In genomic region chr9:115488913-115489809, GRCm38 (mm10) we compare ENCODE assay signal across 21 mouse cellular contexts.
DNase-seq lines count a peak whose midpoint lies in the region; ATAC-seq and TF ChIP-seq lines count a peak whose summit lies in the region.
"Had no signal": no experiment of that assay in that cellular context is flagged by ENCODE, and none has a peak within 500 bp of the region (broad histone marks: within the 10 kb centered on the region; RNA-seq: fewer than 3 reads in every experiment).

No protein-coding gene starts in this region.

- TF ChIP-seq CTCF in cerebellum, adult 2 months (IDR thresholded peaks at IDR 0.05; ENCODE audit: borderline replicate concordance, insufficient read depth, low read depth, low read length), result no peak

- peaks cover 7% of the 10 kb centered on the region; the same call in 1 of the 2 replicates for H3K27me3 ChIP-seq in kidney, embryonic 16.5 days (ENCODE audit: insufficient read depth, low read length)
- no peaks in the 10 kb centered on the region for H3K27me3 ChIP-seq in cerebellum, adult 2 months (ENCODE audit: control insufficient read depth, insufficient read depth, low read length)
- H3K27me3 ChIP-seq: limb, embryonic 13.5 days; midbrain, embryonic 12.5 days had no signal

- no peaks in the 10 kb centered on the region for H3K9me3 ChIP-seq in kidney, embryonic 16.5 days (ENCODE audit: low read length)
- H3K9me3 ChIP-seq: heart, embryonic 15.5 days; hindbrain, embryonic 10.5 days; limb, embryonic 13.5 days; midbrain, embryonic 12.5 days had no signal

- 67% methylated on average over 9 of the region's 9 CpGs for WGBS in kidney, embryonic 16.5 days
- WGBS in cerebellum, adult 2 months, result 71% methylated on average over 9 of the region's 9 CpGs

- no peak overlapping the region for H3K4me3 ChIP-seq in kidney, embryonic 16.5 days (ENCODE audit: low read length)
- no peak overlapping the region for H3K4me3 ChIP-seq in cerebellum, adult 2 months (replicated peaks; ENCODE audit: insufficient read depth, low read depth, low read length)
- H3K4me3 ChIP-seq: gastrocnemius, adult 2 months; heart, embryonic 15.5 days; hindbrain, embryonic 10.5 days; limb, embryonic 13.5 days; midbrain, embryonic 12.5 days; myocyte had no signal

- no peak overlapping the region for H3K4me2 ChIP-seq in kidney, embryonic 16.5 days (replicated peaks; ENCODE audit: low read depth, low read length)
- H3K4me2 ChIP-seq: heart, embryonic 15.5 days; limb, embryonic 13.5 days; midbrain, embryonic 12.5 days had no signal

- DNase-seq in kidney, postnatal 10 days, result no peak
- peak; percentile 21 for DNase-seq in thymus, postnatal 14 days
- no peak for DNase-seq in thymus, postnatal 10 days (ENCODE audit: low spot score in 2 of 2)
- DNase-seq in naive thymus-derived CD4-positive, alpha-beta T cell, adult 2 months (ENCODE audit: low read depth), result peak; percentile 52
- no peak for DNase-seq in frontal cortex, postnatal 10 days (ENCODE audit: low spot score in 2 of 2)
- DNase-seq in cerebellum, adult 2 months, result no peak
- DNase-seq: adrenal gland, adult 8-10 months; cerebellum, adult 11 months; cerebellum, postnatal 25 days; gastrocnemius, adult 2 months; kidney, postnatal 36 days; layer of hippocampus, adult 9-11 months; right cerebral cortex, adult 18-20 months had no signal

- no peaks in the 10 kb centered on the region for H3K36me3 ChIP-seq in kidney, embryonic 16.5 days (ENCODE audit: insufficient read depth, low read length)
- H3K36me3 ChIP-seq: heart, embryonic 15.5 days; hindbrain, embryonic 10.5 days; limb, embryonic 13.5 days; midbrain, embryonic 12.5 days had no signal

- TF ChIP-seq POLR2A in cerebellum, adult 2 months (IDR thresholded peaks at IDR 0.05; ENCODE audit: borderline replicate concordance, insufficient read depth, low read length), result no peak

- H3K27ac ChIP-seq in kidney, embryonic 16.5 days (ENCODE audit: low read length), result no peak overlapping the region
- no peak overlapping the region for H3K27ac ChIP-seq in cerebellum, adult 2 months (ENCODE audit: insufficient read depth, low read length)
- H3K27ac ChIP-seq: gastrocnemius, adult 2 months; heart, embryonic 15.5 days; hindbrain, embryonic 10.5 days; limb, embryonic 13.5 days; midbrain, embryonic 12.5 days had no signal

- H3K4me1 ChIP-seq in kidney, embryonic 16.5 days (ENCODE audit: insufficient read depth, low read length), result no peaks in the 10 kb centered on the region
- H3K4me1 ChIP-seq in cerebellum, adult 2 months (ENCODE audit: control insufficient read depth, insufficient read depth, low read length), result no peaks in the 10 kb centered on the region
- H3K4me1 ChIP-seq: heart, embryonic 15.5 days; hindbrain, embryonic 10.5 days; limb, embryonic 13.5 days; midbrain, embryonic 12.5 days had no signal

- peak; percentile 31 for ATAC-seq in kidney, embryonic 16.5 days (ENCODE audit: low FRiP score, low TSS enrichment)
- no peak for ATAC-seq in erythroblast, adult 5-6 weeks (replicated peaks; ENCODE audit: low FRiP score, poor library complexity, severe bottlenecking)
- ATAC-seq: forebrain, embryonic 16.5 days had no signal

- H3K9ac ChIP-seq in kidney, embryonic 16.5 days (replicated peaks; ENCODE audit: low read length), result no peak overlapping the region
- H3K9ac ChIP-seq: heart, embryonic 15.5 days; limb, embryonic 13.5 days; midbrain, embryonic 12.5 days had no signal

Comparison
In these comparisons a context has a peak if more than half of its experiments do, and no peak if none do; other contexts are left out.
1. DNase-seq: peak in thymus, postnatal 14 days (single experiment) and naive thymus-derived CD4-positive, alpha-beta T cell, adult 2 months (single experiment); none in kidney, postnatal 10 days (single experiment), thymus, postnatal 10 days (0 of 2), frontal cortex, postnatal 10 days (0 of 2) and cerebellum, adult 2 months (0 of 2).